Mouse (Mus musculus) c-Kit-positive CD71-negative TER-119-negative erythroid progenitor cells, embryonic 14.5 days (primary cell): ENCODE results near the gene Bach1.

Source experiments
- DNase-seq: peaks from one replicate; pipeline ENCODE4 v3.0.0-alpha.2; 2013; ENCODE audit warnings: low read depth

Gene Bach1

GRCm38 (mm10) chr16:87698692-87699305 is at the start of gene Bach1:
Gene Bach1 (plus strand): TSS chr16:87698945.
- DNase-seq = peak; percentile 91

GRCm38 (mm10) chr16:87652344-87652743 is 46.4 kb upstream of the Bach1 start:
- no peak for DNase-seq

- DNase-seq = no peak
Observed at GRCm38 (mm10) chr16:87652924-87653323, 45.8 kb upstream of the Bach1 start.

GRCm38 (mm10) chr16:87654016-87654575 is 44.6 kb upstream of the Bach1 start:
- DNase-seq = no peak

GRCm38 (mm10) chr16:87655005-87655404 is 43.7 kb upstream of the Bach1 start:
- DNase-seq = no peak

- DNase-seq = no peak
Observed at GRCm38 (mm10) chr16:87655579-87655978, 43.2 kb upstream of the Bach1 start.

- no peak for DNase-seq
Observed at GRCm38 (mm10) chr16:87656771-87657170, 42.0 kb upstream of the Bach1 start.

GRCm38 (mm10) chr16:87657291-87657690 is 41.5 kb upstream of the Bach1 start:
- no peak for DNase-seq

- no peak for DNase-seq
Observed at GRCm38 (mm10) chr16:87661024-87661471, 37.7 kb upstream of the Bach1 start.

- DNase-seq = no peak
Observed at GRCm38 (mm10) chr16:87661636-87662035, 37.1 kb upstream of the Bach1 start.

- no peak for DNase-seq
Observed at GRCm38 (mm10) chr16:87662528-87662927, 36.2 kb upstream of the Bach1 start.

- no peak for DNase-seq
Observed at GRCm38 (mm10) chr16:87663890-87664289, 34.9 kb upstream of the Bach1 start.

- no peak for DNase-seq
Observed at GRCm38 (mm10) chr16:87665246-87665645, 33.5 kb upstream of the Bach1 start.

GRCm38 (mm10) chr16:87665752-87666619 is 32.8 kb upstream of the Bach1 start:
- DNase-seq = no peak

- no peak for DNase-seq
Observed at GRCm38 (mm10) chr16:87666620-87667004, 32.1 kb upstream of the Bach1 start.

- no peak for DNase-seq
Observed at GRCm38 (mm10) chr16:87668002-87668401, 30.7 kb upstream of the Bach1 start.

GRCm38 (mm10) chr16:87670091-87670820 is 28.5 kb upstream of the Bach1 start:
- DNase-seq = no peak

- no peak for DNase-seq
Observed at GRCm38 (mm10) chr16:87670821-87671165, 28.0 kb upstream of the Bach1 start.

- no peak for DNase-seq
Observed at GRCm38 (mm10) chr16:87671336-87671735, 27.4 kb upstream of the Bach1 start.

GRCm38 (mm10) chr16:87673155-87673554 is 25.6 kb upstream of the Bach1 start:
- no peak for DNase-seq

GRCm38 (mm10) chr16:87676182-87676581 is 22.6 kb upstream of the Bach1 start:
- no peak for DNase-seq

GRCm38 (mm10) chr16:87678667-87679066 is 20.1 kb upstream of the Bach1 start:
- DNase-seq = no peak
